ENCODE assay signal across 20 mouse cellular contexts in the genomic region with DNA sequence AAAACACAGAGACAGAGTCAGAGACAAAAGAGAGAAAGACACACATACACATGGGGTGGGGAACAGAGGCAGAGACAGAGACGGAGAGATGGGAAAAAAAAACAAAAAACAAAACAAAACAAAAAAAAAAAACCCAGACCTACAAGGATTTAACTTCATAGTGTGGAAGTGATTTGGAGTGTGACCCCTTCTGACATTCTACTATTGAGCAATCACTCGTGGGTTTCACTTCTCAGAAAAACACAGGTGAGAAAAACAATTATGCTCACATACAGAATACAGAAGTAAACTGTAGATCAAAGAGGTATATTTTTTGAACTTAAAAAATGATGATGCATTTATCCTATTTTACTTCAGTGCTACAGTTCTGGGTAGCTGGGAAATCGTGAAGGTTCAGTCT.
DNase-seq lines count a peak whose midpoint lies in the region; TF ChIP-seq lines count a peak whose summit lies in the region.
"Had no signal": no experiment of that assay in that cellular context is flagged by ENCODE, and none has a peak within 500 bp of the region (broad histone marks: within the 10 kb centered on the region; RNA-seq: fewer than 3 reads in every experiment).

No protein-coding gene starts in this region.

- no peaks in the 10 kb centered on the region for H3K27me3 ChIP-seq in C2C12 (ENCODE audit: control insufficient read depth, insufficient read depth, insufficient read length)
- H3K27me3 ChIP-seq in myocyte (ENCODE audit: control insufficient read depth, insufficient read depth, insufficient read length) = no peaks in the 10 kb centered on the region
- H3K27me3 ChIP-seq in midbrain, embryonic 10.5 days (ENCODE audit: low read depth, poor library complexity, severe bottlenecking) = no peaks in the 10 kb centered on the region
- H3K27me3 ChIP-seq: embryonic facial prominence, embryonic 13.5 days; embryonic facial prominence, embryonic 15.5 days; Patski had no signal

- H3K9me3 ChIP-seq in midbrain, embryonic 10.5 days (replicated peaks) = no peaks in the 10 kb centered on the region
- H3K9me3 ChIP-seq: embryonic facial prominence, embryonic 13.5 days; embryonic facial prominence, embryonic 15.5 days; G1E had no signal

- H3K36me3 ChIP-seq in C2C12 (ENCODE audit: control insufficient read depth, insufficient read depth) (no peaks in the 10 kb centered on the region), myocyte (ENCODE audit: control insufficient read depth, insufficient read depth) (no peaks in the 10 kb centered on the region)
- H3K36me3 ChIP-seq in midbrain, embryonic 10.5 days = no peaks in the 10 kb centered on the region
- H3K36me3 ChIP-seq: embryonic facial prominence, embryonic 13.5 days; embryonic facial prominence, embryonic 15.5 days; G1E had no signal

- no peaks in the 10 kb centered on the region for H3K79me2 ChIP-seq in C2C12 (ENCODE audit: control insufficient read depth, insufficient read depth)
- no peaks in the 10 kb centered on the region for H3K79me2 ChIP-seq in myocyte (ENCODE audit: control insufficient read depth, insufficient read depth)

- H3ac ChIP-seq in C2C12 (ENCODE audit: control insufficient read depth, insufficient read length, low read depth) (no peak overlapping the region), myocyte (ENCODE audit: control insufficient read depth, insufficient read length) (no peak overlapping the region)

- peaks cover 10% of the 10 kb centered on the region for H3K4me1 ChIP-seq in embryonic fibroblast, embryonic 13.5 days (ENCODE audit: control insufficient read depth, insufficient read depth, low read length)
- H3K4me1 ChIP-seq in midbrain, embryonic 10.5 days = no peaks in the 10 kb centered on the region
- H3K4me1 ChIP-seq: embryonic facial prominence, embryonic 13.5 days; embryonic facial prominence, embryonic 15.5 days had no signal

- no peak overlapping the region for H3K4me2 ChIP-seq in myocyte (ENCODE audit: low read depth)
- H3K4me2 ChIP-seq: embryonic facial prominence, embryonic 13.5 days; embryonic facial prominence, embryonic 15.5 days had no signal

- no peak for DNase-seq in midbrain, embryonic 10.5 days (ENCODE audit: low spot score)
- DNase-seq in heart, adult 9 months (ENCODE audit: low spot score in 2 of 2) = no peak
- DNase-seq in cerebellum, postnatal 14 days = no peak
- DNase-seq: adrenal gland, adult 8-10 months; adrenal gland, postnatal 14 days; adrenal gland, postnatal 36 days; B cell, adult 2 months; cerebellum, adult 11-12 months; cerebellum, adult 2 months; cerebellum, adult 9-10 months; cerebellum, postnatal 10 days; cerebellum, postnatal 36 days; embryo, embryonic 11 days had no signal

- TF ChIP-seq CTCF in C2C12 (IDR thresholded peaks at IDR 0.05; ENCODE audit: control insufficient read depth, insufficient read depth, insufficient read length) = no peak
- TF ChIP-seq CTCF in embryonic fibroblast, embryonic 13.5 days (IDR thresholded peaks at IDR 0.05; ENCODE audit: borderline replicate concordance, insufficient read depth, low read length) = no peak

- WGBS in midbrain, embryonic 10.5 days = 83% methylated on average over 3 of the region's 3 CpGs

- H3K79me3 ChIP-seq in C2C12 (ENCODE audit: low read depth) = no peaks in the 10 kb centered on the region

- TF ChIP-seq POLR2A in embryonic fibroblast, embryonic 13.5 days (IDR thresholded peaks at IDR 0.05; ENCODE audit: low read depth, low read length) = no peak
- no peak for TF ChIP-seq POLR2A in myocyte (IDR thresholded peaks at IDR 0.05; ENCODE audit: insufficient read length, low read depth)

- H3K4me3 ChIP-seq in C2C12 (ENCODE audit: insufficient read depth, poor library complexity, severe bottlenecking) = no peak overlapping the region
- no peak overlapping the region for H3K4me3 ChIP-seq in embryonic fibroblast, embryonic 13.5 days (ENCODE audit: insufficient read depth, low read length)
- H3K4me3 ChIP-seq in myocyte = no peak overlapping the region
- no peak overlapping the region for H3K4me3 ChIP-seq in midbrain, embryonic 10.5 days
- H3K4me3 ChIP-seq: embryonic facial prominence, embryonic 13.5 days; embryonic facial prominence, embryonic 15.5 days had no signal

- peak overlapping the region; percentile 16; the same call in 1 of the 2 replicates for H3K27ac ChIP-seq in embryonic fibroblast, embryonic 13.5 days (ENCODE audit: insufficient read depth, low read length)
- H3K27ac ChIP-seq in midbrain, embryonic 10.5 days (replicated peaks) = no peak overlapping the region
- H3K27ac ChIP-seq: embryonic facial prominence, embryonic 13.5 days; embryonic facial prominence, embryonic 15.5 days had no signal

TF ChIP-seq in C2C12, 6 proteins besides CTCF, POLR2A, EP300 and RAD21:
- TF ChIP-seq MAX (IDR thresholded peaks at IDR 0.05) = no peak
- peak; percentile 71 for TF ChIP-seq CEBPB (IDR thresholded peaks at IDR 0.05; ENCODE audit: low read depth)

TF ChIP-seq in myocyte, 11 proteins besides CTCF, POLR2A, EP300 and RAD21:
- TF ChIP-seq TCF12 (IDR thresholded peaks at IDR 0.05; ENCODE audit: insufficient read depth, poor library complexity, severe bottlenecking) (no peak), USF1 (IDR thresholded peaks at IDR 0.05; ENCODE audit: low read depth) (no peak), POLR2AphosphoS2 (IDR thresholded peaks at IDR 0.05; ENCODE audit: insufficient read length, low read depth) (no peak), REST (IDR thresholded peaks at IDR 0.05; ENCODE audit: insufficient read depth, insufficient read length) (no peak), CEBPB (IDR thresholded peaks at IDR 0.05; ENCODE audit: insufficient read depth, poor library complexity, severe bottlenecking) (peak; percentile 54; the same call in 1 of the 2 replicates), SRF (IDR thresholded peaks at IDR 0.05; ENCODE audit: control insufficient read depth, insufficient read length, low read depth) (no peak)
